Mouse (Mus musculus) activated CD4-positive, CD25-positive, alpha-beta regulatory T cell, adult 4 months (primary cell): ENCODE data around the gene Calm4. TPM values are rescaled to one million over a fixed set of nuclear protein-coding genes. Genes with fewer than 3 reads are reported as not detected.

Experiments
- ATAC-seq: one replicate; pipeline ENCODE4 v1.8.0; 2017
- polyA plus RNA-seq, 2 experiments: library from polyadenylated mRNA; unstranded; fragments of 100-300 nt; shearing (Covaris generic); gene quantifications; one replicate each; pipeline ENCODE4 v1.2.1; 2017

Calm4 gene
- polyA plus RNA-seq, 2 experiments from 2014 or later, result not detected

GRCm38 (mm10) chr13:3861251-3861650 is 23.7 kb downstream of the Calm4 start:
- no peak for ATAC-seq

DNA sequence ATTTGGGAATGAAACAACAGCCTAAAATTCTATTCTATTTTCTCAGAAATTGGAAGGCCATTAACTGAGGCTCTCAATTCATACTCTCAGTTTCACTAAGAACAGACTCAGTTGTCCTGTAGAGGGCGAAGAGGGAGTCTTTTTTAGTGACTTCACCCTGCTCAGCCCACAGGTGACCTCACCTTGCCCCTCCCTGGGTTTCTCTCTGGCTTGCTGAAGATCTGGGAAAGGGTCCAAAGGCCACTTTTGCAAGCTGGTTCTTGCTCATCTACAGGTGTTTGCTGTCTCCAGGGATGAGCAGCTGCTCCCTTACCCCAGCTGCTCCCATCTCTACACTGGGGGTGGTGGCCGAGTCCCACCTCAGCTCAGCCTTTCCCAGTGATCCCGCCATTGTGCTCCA is 24.8 kb downstream of the Calm4 start:
- no peak for ATAC-seq

DNA sequence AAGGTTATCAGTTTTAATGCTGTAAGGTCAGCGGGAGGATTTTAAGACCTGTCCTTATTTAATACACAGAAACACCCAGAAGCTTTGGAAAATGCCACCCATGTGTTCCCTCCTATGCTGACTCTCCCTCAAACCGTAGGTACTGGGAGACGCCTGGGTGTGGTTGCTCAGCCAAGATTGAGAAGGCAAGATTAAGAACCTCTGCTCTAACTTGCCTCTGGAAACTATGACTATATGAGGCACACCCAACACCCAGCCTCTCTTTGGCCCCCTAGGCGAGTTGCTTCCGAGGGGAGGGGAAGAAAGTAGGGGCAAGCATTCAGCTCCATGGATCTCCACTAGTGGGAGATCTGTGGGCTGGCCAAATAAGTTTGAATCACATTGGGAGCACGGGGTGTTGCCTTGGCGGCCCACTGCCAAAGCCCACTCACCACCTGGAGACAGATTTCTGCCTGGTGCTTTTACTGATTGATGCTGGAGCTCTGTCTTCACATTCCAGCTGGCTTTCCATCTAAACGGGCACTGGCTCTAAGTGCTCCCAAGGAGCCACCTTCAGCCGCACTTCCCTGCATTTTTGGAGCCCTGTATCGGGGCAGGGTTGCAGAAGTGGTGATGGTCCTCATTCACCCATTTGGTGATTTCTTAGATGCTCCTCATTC is 25.5 kb downstream of the Calm4 start:
- ATAC-seq, result no peak

DNA sequence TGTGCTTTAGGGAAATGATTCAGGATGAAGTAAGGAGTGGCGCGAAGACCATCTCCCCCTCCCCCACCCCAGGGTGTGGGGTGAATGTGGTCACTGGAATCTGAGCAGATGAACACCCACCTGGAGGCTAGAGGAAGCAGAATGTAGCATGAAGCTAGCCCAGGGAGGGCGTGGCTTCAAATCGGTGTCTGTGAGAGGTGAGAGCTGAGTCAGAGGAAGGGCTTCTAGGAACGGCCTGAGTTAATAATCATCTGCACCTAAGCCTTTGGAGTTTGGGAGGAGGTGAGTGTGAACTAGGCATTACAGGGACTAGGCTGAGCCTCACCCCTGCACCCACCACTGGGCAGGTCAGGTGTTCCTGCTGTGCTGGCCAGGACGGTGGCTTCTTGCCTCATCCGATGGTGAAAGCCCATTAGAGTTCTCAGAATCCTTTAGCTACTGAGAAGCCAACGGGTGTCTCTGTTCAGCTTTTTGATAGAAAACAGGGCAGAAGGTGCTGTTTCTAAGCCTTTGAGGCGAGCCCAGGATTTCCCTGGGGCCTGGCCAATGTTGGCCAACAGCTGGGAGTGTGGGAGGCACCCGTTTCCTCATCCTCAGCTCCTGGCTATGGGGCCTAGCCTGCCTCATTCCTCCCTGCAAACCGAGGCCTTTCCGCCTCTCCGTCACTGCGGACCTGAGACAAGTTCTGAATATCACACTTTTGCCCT is 28.2 kb downstream of the Calm4 start:
- ATAC-seq, result no peak

DNA sequence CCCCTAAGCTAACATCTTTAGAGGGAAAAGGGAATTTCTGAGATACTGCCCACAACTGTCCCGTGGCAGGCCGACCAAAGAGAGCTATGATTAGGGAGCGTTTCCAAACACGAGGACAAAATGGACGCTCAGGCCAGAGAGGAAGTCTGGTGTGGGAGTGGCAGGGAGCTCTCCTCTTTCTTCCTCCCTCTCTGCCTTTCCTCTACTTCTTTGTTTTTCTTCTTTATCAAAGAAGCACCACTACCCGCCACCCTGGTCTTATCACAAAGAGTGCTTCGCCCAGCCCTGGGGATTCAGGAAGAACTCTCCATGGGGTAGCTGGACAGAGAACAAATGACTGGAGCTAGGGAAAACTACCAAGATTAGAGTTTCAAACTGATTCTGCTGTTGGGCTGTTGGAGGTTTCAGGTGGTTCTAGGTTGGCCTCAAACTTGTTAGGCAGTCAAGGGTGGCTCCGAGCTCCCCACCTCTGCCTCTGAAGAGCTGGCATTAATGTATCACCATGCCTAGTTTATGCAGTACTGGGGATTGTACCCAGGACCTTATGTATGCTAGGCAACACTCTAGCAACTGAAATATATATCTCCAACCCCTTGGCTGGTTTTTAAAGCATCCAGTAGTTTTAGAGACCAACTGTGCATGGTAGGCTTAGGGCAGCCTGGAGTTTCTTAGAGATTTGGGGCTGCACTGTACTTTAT is 28.9 kb downstream of the Calm4 start:
- no peak for ATAC-seq

- ATAC-seq, result no peak
Measured at GRCm38 (mm10) chr13:3867158-3867557, 29.6 kb downstream of the Calm4 start.

DNA sequence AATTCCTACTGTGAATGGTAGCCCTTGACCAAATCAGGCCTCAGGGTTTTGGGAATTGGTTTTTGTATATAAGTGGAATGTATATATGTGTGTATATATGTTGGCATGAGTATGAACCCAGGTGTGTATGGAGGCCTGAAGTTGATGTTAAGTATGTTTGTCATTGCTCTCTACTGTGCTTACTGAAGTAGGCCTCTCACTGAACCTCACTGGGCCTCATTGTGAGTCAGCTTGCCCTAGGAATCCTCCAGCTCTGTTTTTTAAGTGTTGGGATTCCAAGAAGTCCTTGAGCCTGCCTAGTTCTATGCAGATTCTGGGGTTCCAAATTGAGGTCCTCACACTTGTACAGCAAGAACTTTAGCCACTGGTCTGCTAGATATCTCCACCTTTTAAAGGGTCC is 32.3 kb downstream of the Calm4 start:
- ATAC-seq, result no peak

GRCm38 (mm10) chr13:3872832-3873231 is 35.3 kb downstream of the Calm4 start:
- no peak for ATAC-seq

DNA sequence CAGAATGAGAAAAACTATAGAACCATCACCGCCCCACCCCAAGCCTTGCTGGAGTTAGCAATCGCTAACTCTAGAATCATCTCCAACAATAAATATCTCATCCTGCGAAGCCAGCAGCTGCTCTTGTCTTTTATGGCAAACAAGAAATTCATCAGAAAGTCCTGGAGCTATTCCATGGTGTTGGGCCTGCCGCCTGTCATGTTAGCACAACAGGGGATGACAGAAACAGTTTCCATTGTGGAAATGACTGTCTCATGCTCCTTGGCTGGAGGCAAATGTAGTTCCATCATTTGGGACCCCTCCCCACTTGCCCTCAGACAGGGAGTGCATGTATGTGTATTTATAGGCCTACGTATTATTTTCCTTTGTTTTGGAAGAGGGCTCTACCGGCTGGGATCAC is 38.9 kb downstream of the Calm4 start:
- no peak for ATAC-seq

- no peak for ATAC-seq
Measured at GRCm38 (mm10) chr13:3877185-3877584, 39.6 kb downstream of the Calm4 start.

- no peak for ATAC-seq
Measured at GRCm38 (mm10) chr13:3877679-3878220, 40.2 kb downstream of the Calm4 start.

GRCm38 (mm10) chr13:3886663-3887062 is 49.1 kb downstream of the Calm4 start:
- ATAC-seq, result no peak

Other genes with a start within 250 kb of the Calm4 start
- 10 to 100 TPM; 18.6 to 19.2 TPM for gene Fam208b, start 226.6 kb upstream of the Calm4 start, polyA plus RNA-seq
- 10 to 100 TPM; 19.2 to 23.8 TPM for gene Asb13, start 203.7 kb upstream of the Calm4 start, polyA plus RNA-seq
- gene Calml3, start 33.4 kb upstream of the Calm4 start, polyA plus RNA-seq, result not detected
- gene Calm5, start 16.4 kb downstream of the Calm4 start, polyA plus RNA-seq, result not detected
- 10 to 100 TPM; 25.3 to 27.0 TPM for gene Net1, start 80.5 kb downstream of the Calm4 start, polyA plus RNA-seq
- under 1 TPM in 1 of 2 experiments, not detected in 1; 0.33 TPM for gene Tubal3, start 80.5 kb downstream of the Calm4 start, polyA plus RNA-seq
- gene Ucn3, start 107.6 kb downstream of the Calm4 start, polyA plus RNA-seq, result not detected
- gene Akr1c14, start 211.3 kb downstream of the Calm4 start, polyA plus RNA-seq, result not detected